ENCODE assay signal across 8 mouse cellular contexts in genomic region chr10:68541943-68542420, GRCm38 (mm10). TPM values are rescaled to one million over a fixed set of nuclear protein-coding genes. Genes with fewer than 3 reads are reported as not detected.
DNase-seq lines count a peak whose midpoint lies in the region; ATAC-seq and TF ChIP-seq lines count a peak whose summit lies in the region.

No protein-coding gene starts in this region.

- H3K9ac ChIP-seq in heart, embryonic 15.5 days = peak overlapping the region; percentile 55; the same call in 1 of the 2 replicates
- H3K9ac ChIP-seq in embryonic facial prominence, embryonic 14.5 days (ENCODE audit: low read depth, low read length) = no peak overlapping the region
- peak overlapping the region; percentile 40; the same call in 1 of the 2 replicates for H3K9ac ChIP-seq in intestine, postnatal 0 days (ENCODE audit: low read depth, low read length)
- H3K9ac ChIP-seq in midbrain, postnatal 0 days (replicated peaks; ENCODE audit: low read length, poor library complexity, severe bottlenecking) = peak overlapping the region; percentile 42; the same call in 1 of the 2 replicates

- TF ChIP-seq CTCF in intestine, postnatal 0 days (IDR thresholded peaks at IDR 0.05; ENCODE audit: low read depth) = no peak
- TF ChIP-seq CTCF in midbrain, postnatal 0 days (IDR thresholded peaks at IDR 0.05) = no peak

- no peaks in the 10 kb centered on the region for H3K9me3 ChIP-seq in heart, embryonic 15.5 days (replicated peaks)
- H3K9me3 ChIP-seq in embryonic facial prominence, embryonic 14.5 days (ENCODE audit: control insufficient read depth, low read length) = no peaks in the 10 kb centered on the region
- no peaks in the 10 kb centered on the region for H3K9me3 ChIP-seq in intestine, postnatal 0 days (ENCODE audit: control insufficient read depth)
- no peaks in the 10 kb centered on the region for H3K9me3 ChIP-seq in midbrain, postnatal 0 days (ENCODE audit: low read length)

- WGBS in heart, embryonic 15.5 days = 33% methylated on average over 7 of the region's 7 CpGs
- WGBS in embryonic facial prominence, embryonic 14.5 days = 34% methylated on average over 7 of the region's 7 CpGs
- WGBS in intestine, postnatal 0 days = 32% methylated on average over 7 of the region's 7 CpGs
- WGBS in midbrain, postnatal 0 days = 29% methylated on average over 7 of the region's 7 CpGs

- intact Hi-C loops in heart, postnatal 14 days (cut with DNase I) = no loop called here

- H3K4me3 ChIP-seq in heart, embryonic 15.5 days = peak overlapping the region; percentile 53
- H3K4me3 ChIP-seq in embryonic facial prominence, embryonic 14.5 days (ENCODE audit: low read depth, low read length) = peak overlapping the region; percentile 33
- H3K4me3 ChIP-seq in intestine, postnatal 0 days (ENCODE audit: low read depth, low read length) = peak overlapping the region; percentile 49
- peak overlapping the region; percentile 39 for H3K4me3 ChIP-seq in midbrain, postnatal 0 days (ENCODE audit: low read depth, low read length)

- ATAC-seq in heart, embryonic 15.5 days (replicated peaks; ENCODE audit: insufficient number of reproducible peaks, insufficient read depth, low FRiP score, low read depth) = no peak
- no peak for ATAC-seq in embryonic facial prominence, embryonic 14.5 days (ENCODE audit: low read depth)
- ATAC-seq in intestine, postnatal 0 days = no peak
- no peak for ATAC-seq in midbrain, postnatal 0 days (ENCODE audit: low FRiP score)
- no peak for ATAC-seq in erythroid progenitor cell, adult 5-6 weeks (replicated peaks; ENCODE audit: low FRiP score, poor library complexity, severe bottlenecking)

- H3K27me3 ChIP-seq in heart, embryonic 15.5 days = no peaks in the 10 kb centered on the region
- no peaks in the 10 kb centered on the region for H3K27me3 ChIP-seq in embryonic facial prominence, embryonic 14.5 days (replicated peaks; ENCODE audit: control insufficient read depth, insufficient read depth, low read length)
- H3K27me3 ChIP-seq in intestine, postnatal 0 days (replicated peaks; ENCODE audit: control insufficient read depth, insufficient read depth, low read length) = no peaks in the 10 kb centered on the region
- no peaks in the 10 kb centered on the region for H3K27me3 ChIP-seq in midbrain, postnatal 0 days (ENCODE audit: insufficient read depth, low read length)

- no peak for DNase-seq in heart, postnatal 14 days
- no peak for DNase-seq in embryonic facial prominence, embryonic 14.5 days (ENCODE audit: low spot score)
- no peak for DNase-seq in midbrain, postnatal 0 days (ENCODE audit: low spot score)
- no peak for DNase-seq in cerebellum, adult 8-10 months
- DNase-seq in layer of hippocampus, adult 11-12 months (ENCODE audit: low spot score) = no peak

- H3K4me2 ChIP-seq in heart, embryonic 15.5 days = peak overlapping the region; percentile 70
- peak overlapping the region; percentile 53 for H3K4me2 ChIP-seq in embryonic facial prominence, embryonic 14.5 days (ENCODE audit: low read depth, low read length)
- H3K4me2 ChIP-seq in intestine, postnatal 0 days (replicated peaks; ENCODE audit: low read depth) = peak overlapping the region; percentile 66
- H3K4me2 ChIP-seq in midbrain, postnatal 0 days (ENCODE audit: low read depth, low read length, poor library complexity, severe bottlenecking) = peak overlapping the region; percentile 72

- peak overlapping the region; percentile 78 for H3K27ac ChIP-seq in heart, embryonic 15.5 days
- no peak overlapping the region for H3K27ac ChIP-seq in embryonic facial prominence, embryonic 14.5 days (replicated peaks; ENCODE audit: low read depth, low read length)
- H3K27ac ChIP-seq in intestine, postnatal 0 days (ENCODE audit: low read depth, low read length) = 0 out of 2 replicates have a peak overlapping the region, but pooled peaks have one; percentile 65
- no peak overlapping the region for H3K27ac ChIP-seq in midbrain, postnatal 0 days (ENCODE audit: low read depth, low read length)

- no peaks in the 10 kb centered on the region for H3K36me3 ChIP-seq in heart, embryonic 15.5 days
- H3K36me3 ChIP-seq in embryonic facial prominence, embryonic 14.5 days (ENCODE audit: control insufficient read depth, insufficient read depth, low read length) = no peaks in the 10 kb centered on the region
- H3K36me3 ChIP-seq in intestine, postnatal 0 days (ENCODE audit: control insufficient read depth, insufficient read depth) = no peaks in the 10 kb centered on the region
- H3K36me3 ChIP-seq in midbrain, postnatal 0 days (ENCODE audit: insufficient read depth, low read length) = no peaks in the 10 kb centered on the region

- peaks cover 23% of the 10 kb centered on the region for H3K4me1 ChIP-seq in heart, embryonic 15.5 days (replicated peaks)
- H3K4me1 ChIP-seq in embryonic facial prominence, embryonic 14.5 days (ENCODE audit: control insufficient read depth, insufficient read depth, low read length) = peaks cover 12% of the 10 kb centered on the region
- peaks cover 10% of the 10 kb centered on the region; the same call in 1 of the 2 replicates for H3K4me1 ChIP-seq in intestine, postnatal 0 days (replicated peaks; ENCODE audit: control insufficient read depth, insufficient read depth, low read length)
- peaks cover 8% of the 10 kb centered on the region; the same call in 1 of the 2 replicates for H3K4me1 ChIP-seq in midbrain, postnatal 0 days (ENCODE audit: insufficient read depth, low read length)

RNA-seq across cellular contexts. Expression of gene Cabcoco1, which starts 0.3 kb away (rescaled TPM):
- 35.0 and 40.6 TPM in 2 replicates for polyA plus RNA-seq in heart, embryonic 15.5 days (2015; fragmentation: Nextera tagmentation; extraction: Ambion mirVana)
- total RNA-seq in heart, postnatal 14 days (2021) = 10 to 100 TPM; 23.1 to 23.2 TPM
- 3.5 and 4.4 TPM in 2 replicates for polyA plus RNA-seq in embryonic facial prominence, embryonic 14.5 days (2014; fragmentation: Nextera tagmentation; extraction: Ambion mirVana)
- polyA plus RNA-seq in intestine, postnatal 0 days (2015; fragmentation: Nextera tagmentation; extraction: Ambion mirVana) = 3.7 and 4.0 TPM in 2 replicates
- 0.71 and 1.6 TPM in 2 replicates for total RNA-seq in midbrain, postnatal 0 days (2014; rRNA removed)
- 3.8 TPM in 2 replicates for polyA plus RNA-seq in midbrain, postnatal 0 days (2015; fragmentation: Nextera tagmentation; extraction: Ambion mirVana)
- total RNA-seq in erythroid progenitor cell, adult 5-6 weeks (2015; ENCODE audit: low replicate concordance) = not detected in 2 replicates
- not detected in 2 replicates for total RNA-seq in erythroid progenitor cell, adult 5-6 weeks (2017; ENCODE audit: low replicate concordance)

Comparison
In these comparisons a context has a peak if more than half of its experiments do, and no peak if none do; other contexts are left out.
1. H3K27ac ChIP-seq: peak in heart, embryonic 15.5 days (single experiment) and intestine, postnatal 0 days (single experiment); none in embryonic facial prominence, embryonic 14.5 days (single experiment) and midbrain, postnatal 0 days (single experiment).
2. Peak in every context shown above with its lines, with median percentiles within 50 percentile points of each other: H3K4me2 ChIP-seq and H3K4me3 ChIP-seq.